Mouse (Mus musculus): ENCODE measurements around the gene Prelid3b.

- no peak for TF ChIP-seq POLR2A (IDR thresholded peaks at IDR 0.05; ENCODE audit: low read depth, low read length)
- TF ChIP-seq CTCF (IDR thresholded peaks at IDR 0.05; ENCODE audit: extremely low read depth, insufficient read depth, insufficient read length, insufficient replicate concordance), result no peak
Observed at GRCm38 (mm10) chr2:174444359-174444758, 28.5 kb downstream of the Prelid3b start.
